Mouse (Mus musculus) hematopoietic multipotent progenitor cell, adult 10-12 weeks (in vitro differentiated cells): ENCODE data around the gene Ldlrap1. TPM values are rescaled to one million over a fixed set of nuclear protein-coding genes. Genes with fewer than 3 reads are reported as not detected.

Experiments
- polyA plus RNA-seq: library from polyadenylated mRNA; stranded (reverse); fragments of >175 nt; gene quantifications from 2 replicates; pipeline ENCODE4 v1.2.3, GENCODE M21; 2012; ENCODE audit warnings: low replicate concordance

Gene Ldlrap1
- 17.1 and 24.1 TPM in 2 replicates for polyA plus RNA-seq

DNA sequence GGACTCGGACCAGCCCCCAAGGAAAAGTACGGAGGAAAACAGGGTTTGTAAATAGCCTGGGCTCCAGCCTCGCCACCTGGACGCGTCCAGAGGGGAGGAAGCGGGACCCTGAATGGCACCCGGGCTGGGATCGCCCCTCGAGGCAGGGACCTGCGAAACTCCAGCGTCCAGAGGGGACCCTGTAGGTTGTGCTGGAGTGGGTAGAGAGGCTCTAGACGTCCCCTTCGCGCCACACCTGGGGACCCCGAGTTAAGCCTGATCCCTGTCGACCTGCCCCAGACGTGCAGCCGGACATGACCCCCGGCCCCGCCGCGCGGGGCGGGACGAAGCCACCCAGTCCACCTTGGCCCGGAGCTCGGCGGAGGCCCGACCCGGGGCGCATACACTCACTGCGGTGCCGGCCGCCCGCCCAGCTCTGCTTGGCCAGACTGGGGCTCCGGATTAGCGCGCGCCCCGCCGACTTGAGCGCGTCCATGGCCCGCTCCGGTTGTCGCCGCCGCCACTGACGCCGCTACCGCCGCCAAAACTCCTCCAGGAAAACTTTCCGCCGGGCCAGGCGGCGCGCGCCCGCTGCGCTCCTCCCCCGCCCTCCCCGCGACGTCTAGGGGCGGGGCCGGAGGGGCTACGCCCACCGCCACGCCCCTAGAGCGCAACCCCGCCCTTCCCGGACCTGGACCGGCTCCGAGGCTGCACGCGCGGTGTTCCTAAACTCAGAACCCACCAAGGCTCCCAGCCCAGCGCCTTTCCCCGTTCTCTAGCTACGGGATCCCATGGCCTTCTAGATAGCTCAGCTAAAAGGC lies at the start of gene Ldlrap1:
TSS of gene Ldlrap1 (minus strand) at position 599 of the 800 bp plus-strand sequence.

GRCm38 (mm10) chr4:134703835-134704546 lies 63.8 kb downstream of the Ldlrap1 start, which contains the start of gene Man1c1:
TSS of gene Man1c1 (minus strand) at chr4:134704290.

Other genes with a start within 250 kb of the Ldlrap1 start
- 39.0 and 39.8 TPM in 2 replicates for gene Mtfr1l, start 232.6 kb downstream of the Ldlrap1 start, polyA plus RNA-seq
- gene Selenon, start 215.9 kb downstream of the Ldlrap1 start, polyA plus RNA-seq, result 8.7 and 20.9 TPM in 2 replicates
- 14.8 and 65.0 TPM in 2 replicates for gene Man1c1, start 63.7 kb downstream of the Ldlrap1 start, polyA plus RNA-seq
- 11.4 and 23.6 TPM in 2 replicates for gene Maco1, start 85.3 kb upstream of the Ldlrap1 start, polyA plus RNA-seq
- gene Rhd, start 96.5 kb upstream of the Ldlrap1 start, polyA plus RNA-seq, result 0.93 and 46.6 TPM in 2 replicates
- gene Tmem50a, start 147.0 kb upstream of the Ldlrap1 start, polyA plus RNA-seq, result 13.4 and 27.9 TPM in 2 replicates
- 449 and 1,393 TPM in 2 replicates for gene Rsrp1, start 155.6 kb upstream of the Ldlrap1 start, polyA plus RNA-seq
- 58.9 and 112 TPM in 2 replicates for gene Syf2, start 162.9 kb upstream of the Ldlrap1 start, polyA plus RNA-seq